Mouse (Mus musculus): Measurements from ENCODE around the gene Slc1a5. TPM values are rescaled to one million over a fixed set of nuclear protein-coding genes. Genes with fewer than 3 reads are reported as not detected.

Gene Slc1a5
- total RNA-seq, 2 experiments from 2014 or later, result 5.5 to 5.8 TPM

DNA sequence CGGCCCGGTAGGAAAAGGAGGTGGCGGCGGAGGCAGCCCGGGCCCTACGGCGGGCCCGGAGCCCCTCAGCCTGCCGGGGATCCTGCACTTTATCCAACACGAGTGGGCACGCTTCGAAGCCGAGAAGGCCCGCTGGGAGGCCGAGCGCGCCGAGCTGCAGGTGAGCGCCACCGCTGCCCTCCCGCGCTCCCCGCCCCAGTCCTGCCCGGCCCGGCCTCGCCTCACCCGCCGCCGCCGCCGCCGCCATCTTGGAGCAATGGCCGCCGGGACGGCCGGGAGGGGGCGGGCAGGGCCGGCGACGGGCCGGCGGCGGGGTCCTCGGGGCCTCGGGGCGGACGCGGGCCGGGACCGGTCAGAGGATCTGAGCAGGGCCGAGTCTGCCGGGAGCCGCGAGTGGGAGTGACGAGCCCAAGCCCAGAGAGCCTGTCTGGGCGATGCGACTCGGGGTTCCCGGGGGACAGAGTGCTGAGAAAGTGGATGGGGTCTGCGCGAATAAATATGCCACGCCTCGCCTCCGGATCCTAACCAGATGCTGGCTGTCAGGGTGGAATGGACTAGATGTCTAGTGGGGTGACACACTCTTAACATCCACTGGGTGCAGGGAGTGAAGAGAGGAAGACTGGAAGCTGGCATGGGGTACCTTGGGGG, 35.5 kb downstream of the Slc1a5 start, which contains the start of gene Fkrp:
TSS of gene Fkrp (minus strand) at position 258 of the 648 bp plus-strand sequence.
- peak; percentile 43 to 53 for DNase-seq (ENCODE audit: low spot score in 2 of 2)

DNA sequence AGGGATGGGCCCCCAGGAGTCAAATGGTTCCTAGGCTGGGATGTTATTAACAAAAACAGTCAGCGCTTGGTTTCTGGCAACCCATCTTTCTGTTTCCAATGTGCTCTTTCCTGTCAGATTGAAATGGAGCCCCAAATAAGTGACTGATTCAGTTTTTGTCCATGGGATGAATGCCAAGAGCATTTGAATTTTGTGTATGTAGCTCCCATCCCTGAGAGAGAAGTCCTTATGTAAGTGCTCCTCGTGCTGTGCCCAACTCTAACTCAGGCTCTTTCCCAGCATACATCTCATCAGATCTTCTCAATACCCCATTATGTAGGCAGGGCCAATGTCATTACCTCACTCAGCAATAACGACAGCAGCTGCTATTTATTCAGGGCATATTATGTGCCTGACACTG, 36.6 kb downstream of the Slc1a5 start:
- DNase-seq (ENCODE audit: low spot score in 2 of 2), result peak in 1 of 2 experiments; percentile 61

DNA sequence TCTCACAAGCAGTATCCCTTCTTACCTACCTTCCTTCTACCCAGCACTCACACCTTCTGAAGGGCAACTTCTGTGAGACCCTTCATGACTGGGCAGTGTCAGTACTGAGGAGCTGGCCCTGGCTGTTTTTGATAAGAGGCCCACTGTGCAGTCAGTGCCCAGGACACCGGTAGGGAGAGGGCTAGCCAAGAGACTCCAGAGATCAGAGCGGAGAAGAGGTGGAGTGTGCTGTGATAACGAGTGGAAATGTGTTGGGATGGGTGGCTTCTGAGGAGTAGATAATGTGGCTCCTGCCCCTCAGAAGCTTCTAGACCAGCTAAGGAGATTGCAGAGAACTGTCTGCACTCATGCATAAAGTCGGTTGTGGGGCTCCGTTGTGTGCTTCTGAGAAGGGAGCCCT, 38.7 kb downstream of the Slc1a5 start:
- DNase-seq (ENCODE audit: low spot score in 2 of 2), result no peak

DNA sequence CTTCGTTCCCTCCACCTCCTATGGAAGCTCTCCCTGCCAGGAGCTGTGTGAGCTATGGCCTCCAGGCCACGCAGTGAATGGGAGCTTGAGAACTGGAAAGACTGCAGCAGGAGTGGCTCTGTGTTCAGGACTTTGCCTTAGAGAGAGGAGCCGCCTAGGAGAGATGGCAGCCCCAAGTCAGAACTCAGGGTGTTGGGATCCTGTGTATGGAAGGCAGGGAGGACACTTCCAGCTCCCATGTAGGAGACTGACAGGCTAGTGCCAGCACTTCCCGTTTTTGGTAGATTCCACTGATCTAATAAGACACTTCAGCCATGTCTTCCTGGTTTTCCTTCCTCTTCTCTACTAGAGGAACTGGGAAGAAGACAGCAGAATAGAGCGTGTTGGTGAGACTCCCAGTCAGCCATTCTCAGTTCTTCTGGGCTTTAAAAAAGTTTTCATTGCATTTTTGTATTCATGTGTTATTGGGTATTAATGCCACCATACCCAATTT, 39.2 kb downstream of the Slc1a5 start:
- DNase-seq (ENCODE audit: low spot score in 2 of 2), result no peak

DNA sequence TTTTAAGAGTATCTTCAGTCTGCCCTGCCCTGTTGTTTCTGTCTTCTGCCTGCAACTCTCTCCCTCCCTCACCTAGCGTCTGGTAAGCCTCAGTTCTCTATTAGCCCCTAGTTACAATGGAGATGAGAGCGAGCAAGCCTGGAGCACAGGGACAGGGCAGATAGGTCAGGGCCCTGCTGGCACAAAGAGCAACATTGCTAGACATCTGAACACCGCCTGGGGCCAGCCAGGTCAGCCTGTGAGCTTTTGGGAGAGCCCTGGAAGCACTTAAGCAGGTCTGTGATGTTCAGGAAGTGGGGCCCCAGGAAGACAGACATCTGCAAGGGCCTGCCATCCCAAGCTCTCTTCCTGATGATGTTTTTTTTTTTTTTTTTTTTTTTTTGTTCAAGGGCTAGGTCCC, 40.0 kb downstream of the Slc1a5 start:
- DNase-seq (ENCODE audit: low spot score in 2 of 2), result no peak

DNA sequence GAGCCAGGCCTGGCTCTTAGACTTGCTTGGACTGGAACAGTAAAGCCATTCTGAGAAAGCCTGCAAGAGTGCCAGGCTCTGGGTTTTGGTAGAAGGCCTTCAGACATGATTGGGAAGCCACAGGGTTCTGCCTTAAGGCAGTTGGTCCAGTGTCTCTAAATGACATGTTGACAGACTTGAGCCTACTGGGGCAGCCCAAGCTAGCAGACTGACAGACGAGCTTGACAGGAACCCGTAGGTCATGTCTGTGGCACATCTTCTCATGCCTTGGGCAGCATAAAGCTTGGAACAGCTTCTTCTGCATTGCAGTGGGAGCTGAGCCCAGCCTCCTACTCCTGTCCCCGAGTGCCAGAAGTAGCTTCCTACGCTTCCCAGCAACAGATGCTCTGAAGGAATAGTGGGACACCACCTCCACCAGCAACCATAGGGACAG, 40.5 kb downstream of the Slc1a5 start:
- peak; percentile 59 to 77 for DNase-seq (ENCODE audit: low spot score in 2 of 2)

DNA sequence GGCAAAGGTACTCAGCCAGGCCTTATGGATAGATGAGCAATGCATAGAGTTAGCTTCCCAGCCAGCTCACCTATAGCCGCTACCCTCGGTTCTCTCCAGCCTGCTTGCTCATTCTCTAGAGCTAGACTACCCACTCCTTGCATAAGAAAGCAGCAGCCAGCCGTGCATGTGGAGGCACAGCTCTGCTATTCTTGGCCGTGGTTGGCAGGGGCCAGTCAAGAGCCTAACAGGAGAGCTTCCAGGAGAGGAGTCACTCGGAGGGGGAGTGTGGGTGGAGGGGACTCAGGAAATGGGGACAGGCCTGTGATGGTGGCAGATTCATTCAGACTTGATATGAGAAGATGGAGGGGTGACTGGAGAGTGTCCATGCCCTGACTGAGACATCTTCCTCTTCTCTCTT, 42.6 kb downstream of the Slc1a5 start:
- DNase-seq (ENCODE audit: low spot score in 2 of 2), result peak in 1 of 2 experiments; percentile 58

DNA sequence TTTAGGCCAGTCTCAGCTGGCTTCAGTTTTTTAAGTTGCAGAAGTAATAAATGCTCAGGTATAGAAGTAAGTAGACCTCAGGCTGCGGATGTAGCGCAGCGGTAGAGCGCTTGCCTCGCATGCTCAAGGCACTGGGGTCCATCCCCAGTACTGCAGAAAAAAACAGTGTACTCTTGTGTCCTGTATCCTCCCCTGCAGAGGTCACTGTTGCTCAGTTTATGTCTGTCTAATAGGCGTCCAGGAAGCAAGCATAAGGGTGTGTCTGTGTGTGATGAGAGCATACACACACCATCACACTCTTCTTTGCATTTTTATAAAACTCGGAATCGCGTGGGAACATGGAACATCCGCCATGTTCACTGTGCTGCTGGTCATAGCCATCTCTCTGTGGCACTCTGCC, 44.6 kb downstream of the Slc1a5 start:
- no peak for DNase-seq (ENCODE audit: low spot score in 2 of 2)

DNA sequence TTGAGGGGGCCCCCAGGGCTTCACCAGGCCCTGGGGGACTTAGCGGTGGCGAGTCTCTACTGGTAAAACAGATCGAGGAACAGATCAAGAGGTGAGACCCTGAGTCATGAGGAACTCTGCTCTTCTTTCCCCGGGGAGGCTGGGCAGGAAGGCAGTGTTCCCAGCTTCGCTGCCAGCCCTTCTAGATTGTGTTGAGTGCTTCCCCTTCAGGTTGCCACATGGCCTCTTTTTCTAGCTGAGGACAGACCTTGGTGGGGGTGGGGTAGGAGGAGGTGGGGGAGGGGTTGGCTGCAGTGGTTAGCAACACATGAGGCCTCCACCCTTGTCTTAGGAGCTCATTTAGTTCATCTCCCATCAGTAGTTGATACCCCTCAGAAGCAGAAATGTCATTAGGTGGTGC, 45.4 kb downstream of the Slc1a5 start:
- no peak for DNase-seq (ENCODE audit: low spot score in 2 of 2)

DNA sequence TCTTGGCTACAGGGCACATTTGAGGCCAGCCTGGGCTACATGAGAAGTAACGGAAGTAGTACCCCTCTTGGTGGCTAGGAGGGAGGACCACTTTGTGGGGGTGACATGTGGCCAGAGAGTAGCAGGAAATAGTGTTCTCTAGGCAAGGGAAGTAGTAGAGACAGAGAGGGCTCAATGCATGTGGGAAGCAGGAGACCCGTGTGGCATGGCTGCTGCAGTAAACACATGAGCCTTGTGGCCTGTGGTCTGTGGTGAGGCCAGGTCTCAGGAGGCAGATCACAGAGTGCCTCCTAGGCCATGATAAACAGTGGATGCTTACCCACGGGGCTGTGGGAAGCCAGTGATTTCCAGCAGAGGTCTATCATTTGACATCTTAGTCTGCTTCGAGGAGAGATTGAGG, 46.1 kb downstream of the Slc1a5 start:
- DNase-seq (ENCODE audit: low spot score in 2 of 2), result no peak

DNA sequence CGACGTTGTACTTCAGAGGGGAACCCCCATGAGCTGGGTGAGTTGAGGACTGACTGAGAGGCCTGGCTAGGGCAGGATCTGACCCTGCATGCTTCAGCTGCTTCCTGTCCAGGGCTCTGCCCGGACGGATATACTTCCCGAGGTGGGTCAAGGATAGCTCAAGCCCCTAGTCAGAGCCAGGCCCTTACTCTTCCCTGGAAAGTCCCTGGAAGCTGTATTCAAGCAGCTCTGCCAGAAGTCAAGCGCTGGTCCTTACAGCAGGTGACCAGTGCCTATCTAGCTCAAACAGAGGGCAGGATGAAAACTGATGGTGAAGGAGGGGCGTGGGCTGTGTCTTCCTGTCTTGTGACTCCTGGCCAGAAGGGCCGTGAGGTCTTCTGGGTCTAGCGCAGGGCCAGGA, 49.3 kb downstream of the Slc1a5 start:
- DNase-seq (ENCODE audit: low spot score in 2 of 2), result no peak

DNA sequence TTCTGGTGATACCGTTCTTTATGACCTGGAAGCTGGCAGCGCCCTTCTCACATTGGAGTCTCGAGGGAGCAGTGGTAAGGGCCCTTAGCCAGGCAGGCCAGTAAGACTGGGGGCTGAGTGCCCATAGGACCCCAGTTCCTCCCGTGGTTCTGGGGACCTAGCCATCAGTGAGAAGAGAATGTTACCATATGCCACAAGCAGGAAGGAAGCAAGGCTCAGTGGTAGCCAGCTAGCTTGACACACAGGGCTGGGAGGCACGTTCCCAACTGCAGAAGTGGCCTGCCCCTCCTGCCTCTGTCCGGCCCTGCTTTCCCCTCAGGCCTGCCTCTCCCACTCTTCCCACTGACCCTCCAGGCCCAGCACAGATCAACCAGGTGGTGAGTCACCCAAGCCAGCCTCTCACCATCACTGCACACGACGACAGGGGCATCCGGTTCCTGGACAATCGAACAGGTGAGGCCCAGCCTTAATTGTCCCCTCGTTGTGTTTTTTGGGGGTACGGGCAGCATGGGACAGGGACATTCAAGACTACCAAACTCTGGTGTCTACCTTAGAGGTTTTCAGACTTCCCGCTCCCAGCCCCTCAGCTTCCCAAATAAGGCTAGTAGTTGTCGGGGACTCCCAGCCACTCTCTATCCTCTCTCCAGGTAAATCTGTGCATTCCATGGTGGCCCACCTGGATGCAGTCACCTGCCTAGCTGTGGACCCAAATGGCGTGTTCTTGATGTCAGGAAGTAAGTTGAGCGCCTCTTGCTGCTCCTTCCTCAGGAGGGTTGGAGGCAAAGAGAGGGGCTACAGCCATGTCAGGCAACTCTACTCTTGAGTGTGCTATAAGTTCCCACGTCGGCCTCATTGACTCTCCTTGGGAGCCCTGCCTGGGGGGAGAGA, 57.0 kb downstream of the Slc1a5 start:
- no peak for DNase-seq (ENCODE audit: low spot score in 2 of 2)

DNA sequence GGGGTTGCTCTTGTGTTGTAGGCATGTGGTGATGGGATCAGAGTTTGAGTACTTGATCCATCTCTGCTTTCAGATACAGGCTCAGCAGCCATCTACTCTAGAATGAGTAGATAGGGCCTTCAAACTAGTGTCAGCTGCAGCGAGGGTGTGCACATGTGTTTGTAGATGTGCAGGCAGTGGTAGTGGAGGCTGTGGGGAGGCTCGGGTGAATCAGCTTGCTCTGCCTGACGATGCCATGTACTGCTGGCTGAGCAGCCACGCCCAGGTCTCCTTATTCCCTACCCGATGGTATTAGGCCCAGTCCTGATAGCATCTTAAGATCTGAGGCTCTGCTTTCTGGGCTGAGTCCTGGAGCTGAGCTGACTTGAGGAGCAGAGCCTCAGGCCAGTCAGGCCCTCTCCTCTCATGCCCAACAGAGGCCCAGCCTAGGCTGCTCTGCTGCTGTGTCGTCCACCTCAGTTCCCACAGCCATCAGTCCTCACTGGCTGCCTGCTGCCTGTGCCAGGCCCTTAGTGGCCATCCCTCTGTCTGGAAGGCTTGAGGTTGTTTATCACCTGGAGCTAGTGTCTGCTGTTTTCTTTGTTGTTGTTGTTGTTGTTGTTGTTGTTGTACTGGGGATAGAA, 57.8 kb downstream of the Slc1a5 start:
- no peak for DNase-seq (ENCODE audit: low spot score in 2 of 2)

DNA sequence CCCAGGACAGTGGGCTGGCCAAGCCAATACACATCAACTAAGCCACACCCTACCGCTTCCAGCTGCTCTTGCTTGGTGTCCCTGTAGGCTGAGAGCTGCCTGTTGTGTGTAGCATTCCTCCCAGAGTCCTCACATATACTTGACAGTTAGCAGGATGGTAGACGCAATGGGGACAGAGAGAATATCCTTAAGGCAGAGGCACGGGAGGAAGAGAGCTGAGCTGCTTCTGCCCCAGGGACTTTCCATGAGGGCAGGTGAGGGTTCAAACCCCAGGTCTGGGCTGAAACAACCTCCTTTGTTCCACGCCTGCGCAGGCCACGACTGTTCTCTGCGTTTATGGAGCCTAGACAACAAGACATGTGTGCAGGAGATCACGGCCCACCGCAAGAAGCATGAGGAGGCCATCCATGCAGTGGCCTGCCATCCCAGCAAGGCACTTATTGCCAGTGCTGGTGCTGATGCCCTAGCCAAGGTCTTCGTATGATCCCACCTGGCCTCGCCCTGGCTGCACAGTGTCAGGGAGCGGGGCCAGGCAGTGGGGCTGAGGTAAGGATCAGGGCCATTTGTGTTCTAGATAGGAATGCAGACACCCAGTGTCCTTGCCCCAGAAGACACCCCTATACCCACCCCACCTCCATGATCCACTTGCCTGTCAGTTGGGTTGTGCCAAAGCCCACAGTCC, 58.4 kb downstream of the Slc1a5 start:
- no peak for DNase-seq (ENCODE audit: low spot score in 2 of 2)

DNA sequence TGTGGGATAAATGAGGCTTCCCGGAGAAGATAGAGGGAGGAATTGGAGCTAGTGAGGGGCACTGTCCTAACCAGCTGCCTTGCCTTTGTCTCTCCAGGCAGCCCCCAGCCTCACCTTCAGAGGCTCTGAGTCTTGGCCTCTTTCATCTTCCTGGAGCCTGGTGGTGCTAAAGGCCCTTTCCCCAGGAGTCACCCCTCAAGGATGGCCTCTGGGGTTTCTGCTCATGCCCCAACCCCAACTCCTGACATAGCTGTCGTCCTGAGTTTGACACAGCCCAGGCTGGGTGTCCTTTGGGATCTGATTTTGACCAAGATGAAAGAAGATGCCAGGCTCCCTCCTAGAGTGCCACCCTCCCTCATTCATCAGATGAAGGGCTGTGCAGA, 59.0 kb downstream of the Slc1a5 start:
- DNase-seq (ENCODE audit: low spot score in 2 of 2), result no peak

DNA sequence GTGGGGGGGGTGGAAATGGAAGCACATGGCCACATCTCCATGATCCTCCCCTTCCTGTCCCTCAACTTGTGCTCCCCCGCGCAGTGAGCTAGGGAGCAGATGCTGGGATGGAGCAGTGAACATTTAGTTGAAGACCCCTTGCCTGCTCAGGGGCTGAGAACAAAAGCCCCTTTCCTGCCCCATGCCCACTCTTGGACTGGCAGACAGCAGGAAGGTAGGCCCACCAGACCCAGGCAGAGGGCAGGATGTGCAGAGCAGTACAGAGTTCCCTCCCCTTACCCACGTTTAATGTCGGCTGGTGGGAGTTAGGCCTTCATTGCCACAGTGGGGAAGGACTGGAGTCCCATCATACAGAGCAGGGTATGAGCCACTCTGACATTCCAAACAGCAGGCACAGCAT, 59.9 kb downstream of the Slc1a5 start:
- DNase-seq (ENCODE audit: low spot score in 2 of 2), result no peak

DNA sequence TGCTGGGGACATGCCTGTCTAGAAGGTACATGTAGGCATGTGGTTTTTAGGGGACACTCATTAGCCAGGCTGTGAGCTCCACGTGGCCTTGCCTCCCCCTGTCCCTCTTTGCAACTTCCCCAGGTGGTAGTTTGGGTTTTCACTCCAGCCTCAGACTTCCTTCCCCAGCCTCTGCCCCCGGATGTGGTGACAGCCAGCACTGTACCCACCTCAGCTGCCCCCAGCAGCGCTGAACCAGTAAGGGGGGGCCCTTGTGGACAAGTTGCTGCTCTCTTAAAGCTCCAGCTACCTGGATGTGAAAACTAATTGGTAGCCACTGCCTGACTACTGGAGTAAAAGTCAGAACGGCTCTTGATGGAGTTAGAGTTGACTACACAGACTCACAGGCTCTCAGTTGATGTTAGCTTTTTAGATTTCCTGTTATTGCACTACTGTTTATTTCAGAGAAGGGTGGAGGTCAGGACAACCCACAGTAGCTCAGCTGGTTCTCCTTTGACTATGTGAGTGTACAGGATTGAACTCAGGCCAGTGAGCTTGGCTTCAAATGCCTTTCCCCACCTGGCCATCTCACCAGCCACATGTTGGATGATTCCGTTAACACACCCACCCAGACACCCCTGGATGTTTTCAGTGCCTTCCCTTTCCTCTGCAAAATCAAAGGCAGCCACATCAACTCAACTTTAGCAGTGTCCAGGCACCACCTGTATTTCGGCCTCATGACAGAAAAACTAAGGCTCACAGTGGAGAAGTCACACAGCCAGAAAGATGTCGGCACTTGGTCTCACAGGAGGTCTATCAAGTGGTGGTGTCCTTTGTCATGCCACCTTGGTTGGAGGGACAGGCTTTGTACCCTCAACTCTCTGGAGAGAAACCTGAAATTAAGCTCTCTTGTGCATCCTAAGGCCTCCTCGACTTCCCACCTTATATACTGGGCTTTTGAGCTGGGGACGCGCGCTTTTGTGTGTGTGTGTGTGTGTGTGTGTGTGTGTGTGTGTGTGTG, 60.7 kb downstream of the Slc1a5 start:
- DNase-seq (ENCODE audit: low spot score in 2 of 2), result no peak

DNA sequence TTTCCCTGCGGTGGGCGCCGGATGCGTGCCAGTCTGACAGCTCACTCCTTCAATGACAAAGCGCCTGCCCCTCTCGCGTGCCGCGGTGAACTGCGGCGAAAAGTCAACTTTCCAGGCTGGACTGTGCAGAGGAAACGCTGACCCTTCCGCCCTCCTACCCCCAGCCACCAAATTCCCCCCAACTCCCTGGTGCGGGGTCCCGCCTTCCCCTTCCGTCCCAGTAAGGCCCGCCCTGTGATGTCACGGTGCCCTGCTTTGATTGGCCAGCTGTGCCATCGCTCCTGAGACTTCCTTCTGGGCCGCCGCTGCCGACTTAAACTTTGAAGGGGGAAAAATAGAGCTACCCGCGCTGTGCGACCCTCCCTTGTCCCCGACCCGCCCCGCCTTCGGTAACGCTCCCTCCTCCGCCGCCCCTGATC, 61.5 kb downstream of the Slc1a5 start, which contains the start of gene Prkd2:
TSS of gene Prkd2 (plus strand) at position 258 of the 419 bp plus-strand sequence.
- peak; percentile 88 to 92 for DNase-seq (ENCODE audit: low spot score in 2 of 2)

DNA sequence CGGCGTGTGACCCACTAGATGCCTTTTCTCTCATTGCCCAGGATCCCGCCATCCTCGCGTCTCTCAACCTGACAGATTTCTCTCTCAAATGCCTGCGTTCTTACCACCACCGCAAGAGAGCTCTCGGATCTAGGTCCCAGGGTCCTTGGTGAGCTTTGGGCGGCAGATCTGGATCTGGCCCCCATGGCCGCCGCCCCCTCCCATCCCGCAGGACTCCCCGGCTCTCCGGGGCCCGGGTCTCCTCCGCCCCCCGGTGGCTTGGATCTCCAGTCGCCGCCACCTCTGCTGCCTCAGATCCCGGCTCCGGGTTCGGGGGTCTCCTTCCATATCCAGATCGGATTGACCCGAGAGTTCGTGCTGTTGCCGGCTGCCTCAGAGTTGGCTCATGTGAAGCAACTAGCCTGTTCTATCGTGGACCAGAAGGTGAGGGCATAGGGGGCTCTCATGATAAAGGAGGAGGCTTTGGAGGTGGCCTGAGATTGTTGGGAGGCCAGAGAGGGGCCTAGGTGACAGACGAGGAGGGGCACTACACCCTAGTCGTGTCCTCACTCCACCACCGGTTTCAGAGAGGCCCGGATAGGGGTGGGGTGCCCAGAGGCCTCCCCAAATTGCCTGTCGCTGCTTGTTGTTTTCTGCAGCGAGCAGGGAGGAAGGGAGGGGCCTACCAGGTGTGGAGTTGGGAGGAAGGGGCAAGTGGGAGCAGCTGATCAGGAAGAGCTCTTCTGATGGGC, 62.5 kb downstream of the Slc1a5 start:
- DNase-seq (ENCODE audit: low spot score in 2 of 2), result no peak

Measured in layer of hippocampus, postnatal 14 days (tissue).